In the genomic region with DNA sequence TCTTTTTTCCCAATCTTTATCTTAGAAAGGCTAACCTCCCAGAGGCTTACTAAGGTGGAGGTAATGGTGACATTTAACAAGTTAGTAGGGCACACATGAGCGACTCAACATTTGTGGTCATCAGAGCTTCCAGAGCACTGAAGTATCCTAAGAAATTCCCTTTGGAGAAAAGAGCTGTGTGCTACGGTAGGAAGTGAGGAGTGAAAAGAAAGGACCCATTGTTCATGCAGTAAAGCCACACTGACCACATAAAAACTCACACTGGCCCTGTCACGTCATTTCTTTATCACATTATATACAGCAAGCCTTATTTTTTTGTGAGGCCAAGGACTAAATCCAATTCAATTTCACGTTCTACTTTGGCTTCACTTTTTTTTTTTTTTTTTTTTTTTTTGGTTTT, we compare ENCODE assay signal across 6 mouse cellular contexts.
A peak's percentile ranks its signal among the peaks of the same experiment; 100 is the strongest.
DNase-seq lines count a peak whose midpoint lies in the region; ATAC-seq and TF ChIP-seq lines count a peak whose summit lies in the region.
"Not testable (repeated sequence)": the region's sequence is repeated elsewhere in the genome, so short reads cannot be mapped to it uniquely, and the experiment has no call there.

No protein-coding gene starts in this region.

- not testable (repeated sequence) for H3K4me3 ChIP-seq in ES-E14 (ENCODE audit: insufficient read depth in 1 of 2, low read depth in 1 of 2, low read length in 2 of 2, poor library complexity in 1 of 2, severe bottlenecking in 1 of 2); heart, embryonic 10.5 days; limb, embryonic 14.5 days (replicated peaks; ENCODE audit: low read length); neural tube, embryonic 11.5 days (ENCODE audit: low read depth, low read length)

- not testable (repeated sequence) for H3K4me2 ChIP-seq in limb, embryonic 14.5 days (replicated peaks; ENCODE audit: low read depth, low read length, severe bottlenecking); neural tube, embryonic 11.5 days (ENCODE audit: low read depth)

- not testable (repeated sequence) for H3K9me3 ChIP-seq in ES-E14 (ENCODE audit: control insufficient read depth, insufficient read depth, low read depth, low read length); heart, embryonic 10.5 days; limb, embryonic 14.5 days (ENCODE audit: control insufficient read depth, low read length); neural tube, embryonic 11.5 days (ENCODE audit: control insufficient read depth, low read length)

- not testable (repeated sequence) for H3K9ac ChIP-seq in ES-E14 (ENCODE audit: insufficient read depth, low read depth, low read length, poor library complexity, severe bottlenecking); limb, embryonic 14.5 days (ENCODE audit: low read depth, low read length, severe bottlenecking); neural tube, embryonic 11.5 days (ENCODE audit: low read length)

- ATAC-seq in limb, embryonic 14.5 days (ENCODE audit: low FRiP score, low read depth); neural tube, embryonic 11.5 days (ENCODE audit: insufficient read depth, low FRiP score, low TSS enrichment): not testable (repeated sequence)

- TF ChIP-seq POLR2A in limb, embryonic 14.5 days (IDR thresholded peaks at IDR 0.05; ENCODE audit: borderline replicate concordance, extremely low read depth, insufficient read depth, insufficient read length): not testable (repeated sequence)

- 66% methylated on average over 4 of the region's 4 CpGs for WGBS in heart, embryonic 10.5 days
- 66% methylated on average over 4 of the region's 4 CpGs for WGBS in limb, embryonic 14.5 days
- WGBS in neural tube, embryonic 11.5 days: 55% methylated on average over 4 of the region's 4 CpGs

- H3K4me1 ChIP-seq in ES-E14 (ENCODE audit: control insufficient read depth in 2 of 2, insufficient read depth in 2 of 2, low read length in 2 of 2, poor library complexity in 1 of 2); heart, embryonic 10.5 days; limb, embryonic 14.5 days (ENCODE audit: control insufficient read depth, insufficient read depth, low read length); neural tube, embryonic 11.5 days (ENCODE audit: control insufficient read depth, insufficient read depth, low read length): not testable (repeated sequence)

- peak; percentile 58 for DNase-seq in 3134 (ENCODE audit: extremely low read depth, insufficient read length, low spot score)
- not testable (repeated sequence) for DNase-seq in ES-E14 (ENCODE audit: low read depth, low spot score)
- DNase-seq in NIH3T3 (ENCODE audit: low read depth): peak; percentile 2
- peak; percentile 11 for DNase-seq in heart, embryonic 10.5 days (ENCODE audit: low spot score)
- peak; percentile 2 for DNase-seq in limb, embryonic 14.5 days (ENCODE audit: low spot score)
- peak; percentile 2 for DNase-seq in neural tube, embryonic 11.5 days (ENCODE audit: low spot score)

- not testable (repeated sequence) for H3K27ac ChIP-seq in ES-E14 (ENCODE audit: insufficient read depth, low read depth, low read length, poor library complexity, severe bottlenecking); heart, embryonic 10.5 days; limb, embryonic 14.5 days (replicated peaks; ENCODE audit: low read depth, low read length); neural tube, embryonic 11.5 days (ENCODE audit: low read depth, low read length)

- not testable (repeated sequence) for H3K36me3 ChIP-seq in ES-E14 (ENCODE audit: control insufficient read depth, insufficient read depth, low read length, poor library complexity, severe bottlenecking); heart, embryonic 10.5 days; limb, embryonic 14.5 days (ENCODE audit: control insufficient read depth, insufficient read depth, low read length); neural tube, embryonic 11.5 days (ENCODE audit: control insufficient read depth, insufficient read depth, low read length)

- in situ Hi-C loops in ES-E14 (cut with MboI; ENCODE audit: low sequenced_read_pairs in 2 of 2, unreplicated experiment in 2 of 2): not testable (repeated sequence)

- H3K27me3 ChIP-seq in heart, embryonic 10.5 days (ENCODE audit: insufficient read depth, poor library complexity, severe bottlenecking); limb, embryonic 14.5 days (ENCODE audit: control insufficient read depth, insufficient read depth, low read length); neural tube, embryonic 11.5 days (ENCODE audit: control insufficient read depth, insufficient read depth, low read length): not testable (repeated sequence)

TF ChIP-seq in ES-E14, 5 proteins besides CTCF, POLR2A, EP300 and RAD21:
- 0 out of 2 replicates have a peak, but pooled peaks have one; percentile 20 for TF ChIP-seq ZNF384 (IDR thresholded peaks at IDR 0.05; ENCODE audit: low read depth, low read length)
